Comparison of ENCODE assay signal across 18 mouse cellular contexts in genomic region chr3:116298727-116299126, GRCm38 (mm10). TPM values are rescaled to one million over a fixed set of nuclear protein-coding genes. Genes with fewer than 3 reads are reported as not detected.
A peak's percentile ranks its signal among the peaks of the same experiment; 100 is the strongest.
DNase-seq lines count a peak whose midpoint lies in the region; ATAC-seq and TF ChIP-seq lines count a peak whose summit lies in the region.
"Had no signal": no experiment of that assay in that cellular context is flagged by ENCODE, and none has a peak within 500 bp of the region (broad histone marks: within the 10 kb centered on the region; RNA-seq: fewer than 3 reads in every experiment).

No protein-coding gene starts in this region.

- H3K4me3 ChIP-seq in limb, embryonic 14.5 days (replicated peaks; ENCODE audit: low read length), result no peak overlapping the region
- no peak overlapping the region for H3K4me3 ChIP-seq in limb, embryonic 10.5 days
- no peak overlapping the region for H3K4me3 ChIP-seq in embryonic fibroblast, embryonic 13.5 days (ENCODE audit: insufficient read depth, low read length)
- H3K4me3 ChIP-seq in midbrain, embryonic 14.5 days (replicated peaks; ENCODE audit: low read depth, low read length), result no peak overlapping the region
- H3K4me3 ChIP-seq: embryonic facial prominence, embryonic 15.5 days; forebrain, embryonic 12.5 days; intestine, embryonic 15.5 days; limb, embryonic 13.5 days had no signal

- peaks cover 19% of the 10 kb centered on the region for H3K36me3 ChIP-seq in limb, embryonic 14.5 days (ENCODE audit: control insufficient read depth, insufficient read depth, low read length)
- peaks cover 53% of the 10 kb centered on the region for H3K36me3 ChIP-seq in limb, embryonic 10.5 days
- 0 out of 2 replicates have a peak, but pooled peaks cover 18% of the 10 kb centered on the region for H3K36me3 ChIP-seq in midbrain, embryonic 14.5 days (ENCODE audit: control insufficient read depth, insufficient read depth, low read length)

- no peak for ATAC-seq in limb, embryonic 14.5 days (ENCODE audit: low FRiP score, low read depth)
- ATAC-seq in midbrain, embryonic 14.5 days (ENCODE audit: low FRiP score, low TSS enrichment), result no peak
- ATAC-seq: intestine, embryonic 15.5 days had no signal

- no peak for TF ChIP-seq POLR2A in limb, embryonic 14.5 days (IDR thresholded peaks at IDR 0.05; ENCODE audit: borderline replicate concordance, extremely low read depth, insufficient read depth, insufficient read length)
- no peak for TF ChIP-seq POLR2A in embryonic fibroblast, embryonic 13.5 days (IDR thresholded peaks at IDR 0.05; ENCODE audit: low read depth, low read length)

- no peak overlapping the region for H3K4me2 ChIP-seq in limb, embryonic 14.5 days (replicated peaks; ENCODE audit: low read depth, low read length, severe bottlenecking)
- H3K4me2 ChIP-seq in midbrain, embryonic 14.5 days (ENCODE audit: low read length), result no peak overlapping the region
- H3K4me2 ChIP-seq: embryonic facial prominence, embryonic 15.5 days; forebrain, embryonic 12.5 days; hindbrain, embryonic 14.5 days; intestine, embryonic 15.5 days; limb, embryonic 13.5 days had no signal

- no peaks in the 10 kb centered on the region for H3K27me3 ChIP-seq in limb, embryonic 14.5 days (ENCODE audit: control insufficient read depth, insufficient read depth, low read length)
- H3K27me3 ChIP-seq in limb, embryonic 10.5 days (ENCODE audit: low read depth, poor library complexity, severe bottlenecking), result no peaks in the 10 kb centered on the region
- no peaks in the 10 kb centered on the region for H3K27me3 ChIP-seq in midbrain, embryonic 14.5 days (ENCODE audit: control insufficient read depth, insufficient read depth, low read length)
- H3K27me3 ChIP-seq: embryonic facial prominence, embryonic 15.5 days; forebrain, embryonic 12.5 days; intestine, embryonic 15.5 days; limb, embryonic 13.5 days had no signal

- peak; percentile 11 to 14 for DNase-seq in heart, adult 18-20 months
- DNase-seq in heart, postnatal 36 days, result no peak
- DNase-seq in limb, embryonic 14.5 days (ENCODE audit: low spot score), result peak; percentile 9
- no peak for DNase-seq in limb, embryonic 10.5 days (ENCODE audit: low spot score)
- peak; percentile 59 for DNase-seq in lung, postnatal 36 days
- no peak for DNase-seq in midbrain, embryonic 14.5 days
- DNase-seq: cerebellum, adult 8-10 months; gastrocnemius, postnatal 25 days; kidney, postnatal 25 days; layer of hippocampus, adult 9-11 months; right cerebral cortex, adult 18-20 months had no signal

- H3K27ac ChIP-seq in limb, embryonic 14.5 days (replicated peaks; ENCODE audit: low read depth, low read length), result no peak overlapping the region
- no peak overlapping the region for H3K27ac ChIP-seq in limb, embryonic 10.5 days
- H3K27ac ChIP-seq in embryonic fibroblast, embryonic 13.5 days (ENCODE audit: insufficient read depth, low read length), result peak overlapping the region; percentile 79; the same call in 1 of the 2 replicates
- no peak overlapping the region for H3K27ac ChIP-seq in midbrain, embryonic 14.5 days (replicated peaks; ENCODE audit: low read depth, low read length)
- H3K27ac ChIP-seq: embryonic facial prominence, embryonic 15.5 days; forebrain, embryonic 12.5 days; hindbrain, embryonic 14.5 days; intestine, embryonic 15.5 days; limb, embryonic 13.5 days had no signal

- no peaks in the 10 kb centered on the region for H3K9me3 ChIP-seq in limb, embryonic 14.5 days (ENCODE audit: control insufficient read depth, low read length)
- H3K9me3 ChIP-seq in limb, embryonic 10.5 days (replicated peaks), result no peaks in the 10 kb centered on the region
- no peaks in the 10 kb centered on the region for H3K9me3 ChIP-seq in midbrain, embryonic 14.5 days (ENCODE audit: control insufficient read depth, low read length)
- H3K9me3 ChIP-seq: embryonic facial prominence, embryonic 15.5 days; forebrain, embryonic 12.5 days; intestine, embryonic 15.5 days; limb, embryonic 13.5 days had no signal

- WGBS in limb, embryonic 14.5 days, result 74% methylated on average over 10 of the region's 10 CpGs
- 90% methylated on average over 10 of the region's 10 CpGs for WGBS in limb, embryonic 10.5 days
- WGBS in midbrain, embryonic 14.5 days, result 93% methylated on average over 10 of the region's 10 CpGs

- H3K4me1 ChIP-seq in limb, embryonic 14.5 days (ENCODE audit: control insufficient read depth, insufficient read depth, low read length), result no peaks in the 10 kb centered on the region
- no peaks in the 10 kb centered on the region for H3K4me1 ChIP-seq in limb, embryonic 10.5 days
- no peaks in the 10 kb centered on the region for H3K4me1 ChIP-seq in embryonic fibroblast, embryonic 13.5 days (ENCODE audit: control insufficient read depth, insufficient read depth, low read length)
- H3K4me1 ChIP-seq in midbrain, embryonic 14.5 days (ENCODE audit: control insufficient read depth, insufficient read depth, low read length), result no peaks in the 10 kb centered on the region
- H3K4me1 ChIP-seq: forebrain, embryonic 12.5 days; intestine, embryonic 15.5 days; limb, embryonic 13.5 days had no signal

- intact Hi-C loops in heart, postnatal 36 days (cut with DNase I), result no loop called here

- H3K9ac ChIP-seq in limb, embryonic 14.5 days (ENCODE audit: low read depth, low read length, severe bottlenecking), result no peak overlapping the region
- no peak overlapping the region for H3K9ac ChIP-seq in midbrain, embryonic 14.5 days (replicated peaks; ENCODE audit: low read length)
- H3K9ac ChIP-seq: embryonic facial prominence, embryonic 15.5 days; forebrain, embryonic 12.5 days; hindbrain, embryonic 14.5 days; intestine, embryonic 15.5 days; limb, embryonic 13.5 days had no signal

- TF ChIP-seq CTCF in embryonic fibroblast, embryonic 13.5 days (IDR thresholded peaks at IDR 0.05; ENCODE audit: borderline replicate concordance, insufficient read depth, low read length), result no peak

RNA-seq across cellular contexts. Expression of gene Gpr88, which starts 45.4 kb away (rescaled TPM):
- total RNA-seq in heart, adult 18-20 months (2021), result under 1 TPM; 0.12 to 0.23 TPM
- total RNA-seq in heart, postnatal 36 days (2021), result under 1 TPM; 0.14 TPM
- 5.7 and 6.7 TPM in 2 replicates for polyA plus RNA-seq in limb, embryonic 14.5 days (2012; rRNA removed)
- 5.2 and 5.7 TPM in 2 replicates for polyA plus RNA-seq in limb, embryonic 14.5 days (2014; fragmentation: Nextera tagmentation; extraction: Ambion mirVana)
- 0.05 and 0.15 TPM in 2 replicates for polyA plus RNA-seq in limb, embryonic 10.5 days (2016; fragmentation: Nextera tagmentation; extraction: Ambion mirVana)
- 2.2 and 5.6 TPM in 2 replicates for polyA plus RNA-seq in embryonic fibroblast, embryonic 13.5 days (2011; ENCODE audit: insufficient read length, low read depth, missing spikeins)
- polyA plus RNA-seq in midbrain, embryonic 14.5 days (2014; fragmentation: Nextera tagmentation; extraction: Ambion mirVana), result 1.8 and 2.8 TPM in 2 replicates
- total RNA-seq: common myeloid progenitor, adult 5-6 weeks; gastrocnemius, postnatal 25 days had no signal

Comparison
In these comparisons a context has a peak if more than half of its experiments do, and no peak if none do; other contexts are left out.
1. DNase-seq: peak in heart, adult 18-20 months (2 of 2), limb, embryonic 14.5 days (single experiment) and lung, postnatal 36 days (single experiment); none in heart, postnatal 36 days (0 of 2), limb, embryonic 10.5 days (single experiment) and midbrain, embryonic 14.5 days (single experiment).